8 mouse cellular contexts compared by ENCODE assay signal in the genomic region with DNA sequence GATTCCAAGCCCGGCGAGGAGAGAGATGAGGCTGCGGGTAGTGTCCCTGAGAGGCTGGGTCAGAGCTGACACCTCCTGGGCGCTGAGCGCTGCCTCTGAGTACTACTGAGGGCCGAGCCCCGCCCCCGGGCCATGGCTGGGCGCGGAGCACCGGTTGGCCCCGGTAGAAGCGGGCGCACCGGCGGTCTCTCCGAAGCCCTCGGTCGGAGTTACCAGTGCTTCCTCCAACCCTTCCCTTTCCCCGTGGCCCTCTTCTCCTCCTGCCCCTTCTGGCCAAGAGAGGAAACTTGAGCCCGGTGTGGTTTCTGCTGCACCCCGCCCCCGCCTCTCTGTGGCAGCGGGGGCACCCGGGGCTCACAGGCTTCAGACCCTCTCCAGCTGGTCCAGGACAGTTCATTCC. TPM values are rescaled to one million over a fixed set of nuclear protein-coding genes. Genes with fewer than 3 reads are reported as not detected.
DNase-seq lines count a peak whose midpoint lies in the region; ATAC-seq and TF ChIP-seq lines count a peak whose summit lies in the region.

No protein-coding gene starts in this region.

- H3K27ac ChIP-seq in forebrain, embryonic 12.5 days, result no peak overlapping the region
- H3K27ac ChIP-seq in hindbrain, embryonic 16.5 days (ENCODE audit: low read depth, low read length), result no peak overlapping the region
- peak overlapping the region; percentile 98 for H3K27ac ChIP-seq in liver, embryonic 12.5 days
- H3K27ac ChIP-seq in midbrain, postnatal 0 days (ENCODE audit: low read depth, low read length), result no peak overlapping the region

- H3K4me2 ChIP-seq in forebrain, embryonic 12.5 days, result peak overlapping the region; percentile 72
- H3K4me2 ChIP-seq in hindbrain, embryonic 16.5 days (ENCODE audit: low read length), result peak overlapping the region; percentile 85
- H3K4me2 ChIP-seq in liver, embryonic 12.5 days, result peak overlapping the region; percentile 81
- peak overlapping the region; percentile 63 for H3K4me2 ChIP-seq in midbrain, postnatal 0 days (ENCODE audit: low read depth, low read length, poor library complexity, severe bottlenecking)

- peak overlapping the region; percentile 37 for H3K4me3 ChIP-seq in forebrain, embryonic 12.5 days (replicated peaks)
- H3K4me3 ChIP-seq in hindbrain, embryonic 16.5 days (ENCODE audit: low read length), result peak overlapping the region; percentile 41
- peak overlapping the region; percentile 77 for H3K4me3 ChIP-seq in liver, embryonic 12.5 days
- H3K4me3 ChIP-seq in midbrain, postnatal 0 days (ENCODE audit: low read depth, low read length), result peak overlapping the region; percentile 35

- ATAC-seq in forebrain, embryonic 12.5 days (ENCODE audit: low FRiP score), result peak; percentile 50; the same call in 1 of the 2 replicates
- ATAC-seq in hindbrain, embryonic 16.5 days, result peak; percentile 61
- ATAC-seq in liver, embryonic 12.5 days, result peak; percentile 50
- ATAC-seq in midbrain, postnatal 0 days (ENCODE audit: low FRiP score), result peak; percentile 63; the same call in 1 of the 2 replicates

- peaks cover 29% of the 10 kb centered on the region for H3K27me3 ChIP-seq in forebrain, embryonic 12.5 days
- H3K27me3 ChIP-seq in hindbrain, embryonic 16.5 days (replicated peaks; ENCODE audit: control insufficient read depth, insufficient read depth, low read length), result peaks cover 6% of the 10 kb centered on the region
- H3K27me3 ChIP-seq in liver, embryonic 12.5 days (replicated peaks), result no peaks in the 10 kb centered on the region
- H3K27me3 ChIP-seq in midbrain, postnatal 0 days (ENCODE audit: insufficient read depth, low read length), result peaks cover 3% of the 10 kb centered on the region

- H3K9me3 ChIP-seq in forebrain, embryonic 12.5 days, result no peaks in the 10 kb centered on the region
- H3K9me3 ChIP-seq in hindbrain, embryonic 16.5 days (ENCODE audit: control insufficient read depth, low read length), result no peaks in the 10 kb centered on the region
- H3K9me3 ChIP-seq in liver, embryonic 12.5 days (replicated peaks), result no peaks in the 10 kb centered on the region
- no peaks in the 10 kb centered on the region for H3K9me3 ChIP-seq in midbrain, postnatal 0 days (ENCODE audit: low read length)

- H3K36me3 ChIP-seq in forebrain, embryonic 12.5 days (replicated peaks), result no peaks in the 10 kb centered on the region
- H3K36me3 ChIP-seq in hindbrain, embryonic 16.5 days (ENCODE audit: control insufficient read depth, insufficient read depth, low read length), result no peaks in the 10 kb centered on the region
- H3K36me3 ChIP-seq in liver, embryonic 12.5 days, result peaks cover 34% of the 10 kb centered on the region
- H3K36me3 ChIP-seq in midbrain, postnatal 0 days (ENCODE audit: insufficient read depth, low read length), result no peaks in the 10 kb centered on the region

- WGBS in forebrain, embryonic 12.5 days, result 2% methylated on average over 25 of the region's 25 CpGs
- WGBS in hindbrain, embryonic 16.5 days, result 2% methylated on average over 25 of the region's 25 CpGs
- under 1% methylated on average over 25 of the region's 25 CpGs for WGBS in liver, embryonic 12.5 days (ENCODE audit: insufficient replicate concordance)
- 0% methylated on average over 24 of the region's 25 CpGs for WGBS in midbrain, postnatal 0 days

- H3K4me1 ChIP-seq in forebrain, embryonic 12.5 days, result peaks cover 18% of the 10 kb centered on the region
- peaks cover 9% of the 10 kb centered on the region for H3K4me1 ChIP-seq in hindbrain, embryonic 16.5 days (ENCODE audit: control insufficient read depth, insufficient read depth, low read depth, low read length)
- peaks cover 65% of the 10 kb centered on the region for H3K4me1 ChIP-seq in liver, embryonic 12.5 days
- no peaks in the 10 kb centered on the region for H3K4me1 ChIP-seq in midbrain, postnatal 0 days (ENCODE audit: insufficient read depth, low read length)

- peak overlapping the region; percentile 56 for H3K9ac ChIP-seq in forebrain, embryonic 12.5 days
- peak overlapping the region; percentile 66 for H3K9ac ChIP-seq in hindbrain, embryonic 16.5 days (ENCODE audit: low read depth, low read length)
- peak overlapping the region; percentile 97 for H3K9ac ChIP-seq in liver, embryonic 12.5 days
- peak overlapping the region; percentile 40; the same call in 1 of the 2 replicates for H3K9ac ChIP-seq in midbrain, postnatal 0 days (replicated peaks; ENCODE audit: low read length, poor library complexity, severe bottlenecking)

- peak; percentile 28 for DNase-seq in urinary bladder, postnatal 14 days (ENCODE audit: low spot score)
- DNase-seq in urinary bladder, postnatal 25 days (ENCODE audit: low spot score), result no peak
- peak; percentile 27 for DNase-seq in midbrain, postnatal 0 days (ENCODE audit: low spot score)
- DNase-seq in thymus, postnatal 0 days (ENCODE audit: low spot score), result peak; percentile 40
- DNase-seq in right cerebral cortex, adult 2 months (ENCODE audit: low spot score in 2 of 2), result no peak

- TF ChIP-seq CTCF in midbrain, postnatal 0 days (IDR thresholded peaks at IDR 0.05), result peak; percentile 45

RNA-seq across cellular contexts. Expression of a gene that starts 3.0 kb away (rescaled TPM):
- 2.1 and 3.4 TPM in 2 replicates for polyA plus RNA-seq in forebrain, embryonic 12.5 days (2016; fragmentation: Nextera tagmentation; extraction: Ambion mirVana)
- 0.65 and 0.69 TPM in 2 replicates for polyA plus RNA-seq in hindbrain, embryonic 16.5 days (2015; fragmentation: Nextera tagmentation; extraction: Ambion mirVana)
- polyA plus RNA-seq in liver, embryonic 12.5 days (2016; fragmentation: Nextera tagmentation; extraction: Ambion mirVana), result 168 TPM in 2 replicates
- 0.99 and 3.2 TPM in 2 replicates for total RNA-seq in midbrain, postnatal 0 days (2014; rRNA removed)
- polyA plus RNA-seq in midbrain, postnatal 0 days (2015; fragmentation: Nextera tagmentation; extraction: Ambion mirVana), result 0.26 and 0.32 TPM in 2 replicates
- polyA plus RNA-seq in thymus, postnatal 0 days (2015; fragmentation: Nextera tagmentation; extraction: Ambion mirVana), result 8.0 and 9.1 TPM in 2 replicates

RNA-seq across cellular contexts. Expression of a gene that starts 14.9 kb away (rescaled TPM):
- 1,521 and 1,527 TPM in 2 replicates for polyA plus RNA-seq in forebrain, embryonic 12.5 days (2016; fragmentation: Nextera tagmentation; extraction: Ambion mirVana)
- polyA plus RNA-seq in hindbrain, embryonic 16.5 days (2015; fragmentation: Nextera tagmentation; extraction: Ambion mirVana), result 483 and 550 TPM in 2 replicates
- 584 and 591 TPM in 2 replicates for polyA plus RNA-seq in liver, embryonic 12.5 days (2016; fragmentation: Nextera tagmentation; extraction: Ambion mirVana)
- 142 and 190 TPM in 2 replicates for total RNA-seq in midbrain, postnatal 0 days (2014; rRNA removed)
- polyA plus RNA-seq in midbrain, postnatal 0 days (2015; fragmentation: Nextera tagmentation; extraction: Ambion mirVana), result 540 and 609 TPM in 2 replicates
- 683 and 713 TPM in 2 replicates for polyA plus RNA-seq in thymus, postnatal 0 days (2015; fragmentation: Nextera tagmentation; extraction: Ambion mirVana)

RNA-seq across cellular contexts. Expression of a gene that starts 15.6 kb away (rescaled TPM):
- 233 and 250 TPM in 2 replicates for polyA plus RNA-seq in forebrain, embryonic 12.5 days (2016; fragmentation: Nextera tagmentation; extraction: Ambion mirVana)
- 120 and 124 TPM in 2 replicates for polyA plus RNA-seq in hindbrain, embryonic 16.5 days (2015; fragmentation: Nextera tagmentation; extraction: Ambion mirVana)
- 84.2 and 84.5 TPM in 2 replicates for polyA plus RNA-seq in liver, embryonic 12.5 days (2016; fragmentation: Nextera tagmentation; extraction: Ambion mirVana)
- 190 and 229 TPM in 2 replicates for total RNA-seq in midbrain, postnatal 0 days (2014; rRNA removed)
- polyA plus RNA-seq in midbrain, postnatal 0 days (2015; fragmentation: Nextera tagmentation; extraction: Ambion mirVana), result 101 and 106 TPM in 2 replicates
- 55.7 and 60.1 TPM in 2 replicates for polyA plus RNA-seq in thymus, postnatal 0 days (2015; fragmentation: Nextera tagmentation; extraction: Ambion mirVana)

RNA-seq across cellular contexts. Expression of a gene that starts 17.3 kb away (rescaled TPM):
- polyA plus RNA-seq in forebrain, embryonic 12.5 days (2016; fragmentation: Nextera tagmentation; extraction: Ambion mirVana), result 226 and 228 TPM in 2 replicates
- 207 and 209 TPM in 2 replicates for polyA plus RNA-seq in hindbrain, embryonic 16.5 days (2015; fragmentation: Nextera tagmentation; extraction: Ambion mirVana)
- 246 and 250 TPM in 2 replicates for polyA plus RNA-seq in liver, embryonic 12.5 days (2016; fragmentation: Nextera tagmentation; extraction: Ambion mirVana)
- total RNA-seq in midbrain, postnatal 0 days (2014; rRNA removed), result 127 and 151 TPM in 2 replicates
- 178 and 184 TPM in 2 replicates for polyA plus RNA-seq in midbrain, postnatal 0 days (2015; fragmentation: Nextera tagmentation; extraction: Ambion mirVana)
- polyA plus RNA-seq in thymus, postnatal 0 days (2015; fragmentation: Nextera tagmentation; extraction: Ambion mirVana), result 188 and 210 TPM in 2 replicates

RNA-seq across cellular contexts. Expression of a gene that starts 55.2 kb away (rescaled TPM):
- polyA plus RNA-seq in forebrain, embryonic 12.5 days (2016; fragmentation: Nextera tagmentation; extraction: Ambion mirVana), result 0.10 and 0.37 TPM in 2 replicates
- polyA plus RNA-seq in hindbrain, embryonic 16.5 days (2015; fragmentation: Nextera tagmentation; extraction: Ambion mirVana), result 0.34 and 0.42 TPM in 2 replicates
- 0.75 and 0.78 TPM in 2 replicates for polyA plus RNA-seq in liver, embryonic 12.5 days (2016; fragmentation: Nextera tagmentation; extraction: Ambion mirVana)
- total RNA-seq in midbrain, postnatal 0 days (2014; rRNA removed), result 0.27 TPM in 1 of 2 replicates, not detected in the other
- polyA plus RNA-seq in midbrain, postnatal 0 days (2015; fragmentation: Nextera tagmentation; extraction: Ambion mirVana), result 0.29 and 0.37 TPM in 2 replicates
- 0.06 TPM in 1 of 2 replicates, not detected in the other for polyA plus RNA-seq in thymus, postnatal 0 days (2015; fragmentation: Nextera tagmentation; extraction: Ambion mirVana)

Comparison
In these comparisons a context has a peak if more than half of its experiments do, and no peak if none do; other contexts are left out.
1. DNase-seq: peak in urinary bladder, postnatal 14 days (single experiment), midbrain, postnatal 0 days (single experiment) and thymus, postnatal 0 days (single experiment); none in urinary bladder, postnatal 25 days (single experiment) and right cerebral cortex, adult 2 months (0 of 2).
2. H3K9ac ChIP-seq: peak in every context shown above with its lines; median percentile 97 in liver, embryonic 12.5 days; 66 in hindbrain, embryonic 16.5 days; 56 in forebrain, embryonic 12.5 days; 40 in midbrain, postnatal 0 days.
3. RNA of a gene that starts 3.0 kb away (polyA plus RNA-seq): 168 TPM in liver, embryonic 12.5 days; 8.0 to 9.1 TPM in thymus, postnatal 0 days, 2.1 to 3.4 TPM in forebrain, embryonic 12.5 days, 0.65 to 0.69 TPM in hindbrain, embryonic 16.5 days and 0.26 to 0.32 TPM in midbrain, postnatal 0 days; every median in the first group is over 10 times any median in the second.
4. Peak in every context shown above with its lines, with median percentiles within 50 percentile points of each other: ATAC-seq, H3K4me2 ChIP-seq and H3K4me3 ChIP-seq.